Mouse (Mus musculus) megakaryocyte, embryonic 14.5 days (primary cell): Measurements from ENCODE around the gene Zcchc3.

Experiments
- FLI1 ChIP-seq: IDR thresholded peaks from 2 replicates; pipeline ENCODE4 v1.6.1; 2012; ENCODE audit warnings: low read length, inconsistent platforms, mixed read lengths
- GATA1 ChIP-seq: IDR thresholded peaks from 3 replicates; pipeline ENCODE4 v1.6.1; 2012; ENCODE audit warnings: mixed read lengths, low read length, inconsistent platforms, borderline replicate concordance

DNA sequence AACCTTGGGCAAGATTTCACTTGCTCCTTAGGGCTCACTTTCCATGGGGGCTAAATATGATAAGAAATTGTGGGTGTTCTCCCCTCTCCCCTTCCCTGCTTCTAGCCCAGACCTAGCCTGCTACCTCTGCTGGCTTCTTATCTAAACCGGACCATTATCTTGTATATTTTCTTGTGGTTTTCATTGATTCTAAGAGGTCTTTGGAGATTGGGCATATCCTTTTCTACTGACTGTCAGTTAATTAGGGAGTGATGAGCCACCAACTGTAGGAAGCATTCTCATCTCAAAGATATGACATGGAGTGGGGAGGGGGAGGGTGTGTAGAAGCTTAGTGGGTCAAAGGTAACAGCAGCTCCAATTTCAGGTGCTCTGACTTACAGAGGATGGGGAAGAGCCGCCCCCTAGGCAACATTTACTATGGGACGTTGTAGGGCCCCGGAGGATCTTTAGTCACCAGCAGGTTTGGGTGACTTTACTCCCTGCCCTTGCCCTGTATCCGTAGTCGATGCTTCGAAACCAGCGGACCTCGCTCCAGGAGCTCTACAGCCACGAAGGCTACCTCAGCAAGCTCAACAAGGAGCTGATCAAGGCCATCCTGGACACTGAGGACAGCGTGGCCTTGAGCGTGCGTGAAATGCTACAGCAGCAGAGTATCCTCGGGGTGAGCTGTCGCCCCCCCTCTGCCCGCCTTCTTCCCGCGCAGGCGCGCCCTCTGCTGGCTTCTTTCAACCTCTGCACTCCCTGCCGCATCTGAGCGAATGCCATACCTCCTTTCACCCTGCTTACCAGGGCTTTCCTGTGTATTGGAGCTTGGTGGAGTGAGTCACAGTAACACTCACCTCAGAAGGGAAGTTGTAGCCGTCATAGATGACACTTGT is 22.4 kb upstream of the Zcchc3 start:
- TF ChIP-seq GATA1 = no peak
- TF ChIP-seq FLI1 = no peak
